Mouse (Mus musculus): Measurements from ENCODE around the gene Cym.
A peak's percentile ranks its signal among the peaks of the same experiment; 100 is the strongest.

The Cym gene

DNA sequence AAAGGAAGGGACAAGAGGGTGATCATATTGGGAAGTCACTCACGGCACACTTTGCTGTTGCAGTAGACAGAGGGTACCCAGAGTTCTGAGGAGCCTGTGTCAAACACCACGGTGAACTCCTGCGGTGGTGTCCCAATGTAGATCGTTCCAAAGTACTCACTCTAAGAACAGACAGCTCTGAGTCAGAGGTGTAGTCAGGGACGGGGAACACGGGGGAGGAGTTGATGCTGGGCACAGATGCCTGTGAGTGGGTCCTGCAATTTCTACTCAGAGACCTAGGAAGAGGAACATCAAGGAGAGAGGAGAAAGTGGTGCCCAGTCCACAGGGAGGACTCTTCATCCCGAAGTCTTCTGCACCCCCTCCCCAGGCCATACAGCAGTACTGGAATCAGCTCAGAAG is 3.0 kb downstream of the Cym start:
- no peak for DNase-seq

DNA sequence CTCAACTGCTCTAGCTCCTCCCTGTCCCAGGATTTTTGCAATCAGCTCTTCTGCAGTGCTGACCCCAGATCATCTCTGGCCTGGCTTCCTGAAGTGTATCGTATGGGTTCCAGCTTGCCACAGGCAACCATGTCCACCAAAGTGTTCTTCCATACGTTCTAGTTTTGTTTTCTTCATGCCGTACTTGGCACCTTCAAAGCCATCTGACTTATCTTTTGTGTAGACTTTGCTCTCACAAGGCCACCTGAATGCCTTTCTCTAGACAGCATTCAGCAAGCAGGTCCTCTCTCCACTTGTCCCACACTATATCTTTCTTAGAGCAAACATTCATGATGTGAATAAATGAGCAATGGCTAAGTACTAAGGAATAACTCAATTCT is 4.4 kb downstream of the Cym start:
- DNase-seq, result no peak

DNA sequence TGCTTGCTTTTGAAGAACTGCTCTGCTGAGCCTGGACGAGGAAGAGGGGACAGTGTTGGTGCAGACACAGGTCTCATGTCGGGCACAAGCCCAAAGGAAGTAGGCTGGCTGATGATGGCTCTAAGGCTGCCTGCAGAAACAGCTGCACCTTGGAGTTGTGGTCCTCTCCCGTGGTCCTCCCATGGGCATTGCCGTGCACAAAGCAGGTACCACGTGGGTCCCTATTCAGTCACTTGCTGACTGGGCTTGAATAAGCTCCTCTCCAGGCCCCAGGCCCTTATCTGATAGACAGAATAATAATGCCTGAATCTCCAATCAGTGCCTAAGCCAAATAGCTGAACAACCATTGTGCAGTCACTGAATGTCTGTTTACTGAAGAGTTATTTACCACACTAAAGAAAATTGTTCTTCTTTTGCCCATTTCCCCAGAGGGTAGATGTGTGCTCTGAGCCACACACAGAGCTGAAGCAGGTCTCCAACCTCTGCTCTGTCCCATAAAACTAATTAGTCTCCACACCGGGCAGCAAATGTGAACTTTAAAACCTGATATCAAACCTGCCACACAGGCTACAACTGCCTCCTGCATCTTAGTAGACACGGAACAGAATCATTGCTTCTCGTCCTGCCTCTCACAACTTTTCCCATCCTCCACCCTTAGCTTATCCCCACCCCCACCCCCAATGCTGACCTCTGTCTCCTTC is 5.0 kb downstream of the Cym start:
- no peak for DNase-seq

DNA sequence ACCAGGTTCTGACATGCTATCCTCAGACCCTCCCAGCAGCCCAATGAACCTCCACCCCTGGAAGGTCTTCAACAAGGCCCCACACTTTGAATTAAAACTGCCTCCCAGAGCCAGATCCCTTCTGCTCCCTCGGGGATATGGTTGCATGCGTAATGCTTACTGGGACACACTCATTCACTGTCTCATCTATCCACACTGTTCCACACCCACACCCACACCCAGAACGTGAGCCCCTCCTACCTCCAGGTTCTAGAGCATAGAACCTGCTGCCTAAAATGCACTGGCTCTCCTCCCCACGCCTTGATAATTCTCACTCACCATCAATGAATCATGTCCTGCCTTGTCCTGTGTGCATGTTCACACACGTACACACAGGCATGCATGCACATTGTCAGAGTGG is 6.9 kb downstream of the Cym start:
- DNase-seq, result no peak

DNA sequence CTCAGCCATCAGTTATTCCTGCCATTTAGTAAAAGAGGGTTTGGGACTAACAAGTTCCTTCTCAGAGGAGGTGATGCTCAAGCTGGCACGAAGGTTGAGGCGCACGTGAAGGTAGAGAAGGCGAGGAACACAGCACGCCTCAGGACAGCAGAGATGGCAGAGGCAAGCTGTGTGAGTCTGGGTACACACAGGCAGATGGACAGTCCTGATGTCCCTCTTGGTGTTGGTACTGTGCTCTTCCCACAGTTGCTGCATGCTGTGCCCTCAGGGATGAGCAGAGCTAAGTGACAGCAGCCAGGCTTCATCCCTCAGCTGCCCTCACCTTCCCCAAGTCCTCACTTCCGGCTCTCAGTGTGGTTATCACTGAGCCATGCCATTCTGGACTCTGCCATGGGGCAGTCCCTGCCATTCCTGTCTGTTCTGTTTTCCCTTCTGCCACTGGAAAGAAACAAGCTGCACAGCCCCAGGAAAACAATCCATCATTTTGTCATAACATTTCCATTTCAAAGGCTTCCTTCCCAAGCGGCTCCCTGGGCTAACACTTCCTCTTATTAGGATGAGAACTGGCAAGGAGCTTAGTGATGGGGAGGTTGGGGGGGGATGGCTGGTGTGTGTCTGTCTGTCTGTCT is 13.8 kb downstream of the Cym start:
- no peak for DNase-seq

DNA sequence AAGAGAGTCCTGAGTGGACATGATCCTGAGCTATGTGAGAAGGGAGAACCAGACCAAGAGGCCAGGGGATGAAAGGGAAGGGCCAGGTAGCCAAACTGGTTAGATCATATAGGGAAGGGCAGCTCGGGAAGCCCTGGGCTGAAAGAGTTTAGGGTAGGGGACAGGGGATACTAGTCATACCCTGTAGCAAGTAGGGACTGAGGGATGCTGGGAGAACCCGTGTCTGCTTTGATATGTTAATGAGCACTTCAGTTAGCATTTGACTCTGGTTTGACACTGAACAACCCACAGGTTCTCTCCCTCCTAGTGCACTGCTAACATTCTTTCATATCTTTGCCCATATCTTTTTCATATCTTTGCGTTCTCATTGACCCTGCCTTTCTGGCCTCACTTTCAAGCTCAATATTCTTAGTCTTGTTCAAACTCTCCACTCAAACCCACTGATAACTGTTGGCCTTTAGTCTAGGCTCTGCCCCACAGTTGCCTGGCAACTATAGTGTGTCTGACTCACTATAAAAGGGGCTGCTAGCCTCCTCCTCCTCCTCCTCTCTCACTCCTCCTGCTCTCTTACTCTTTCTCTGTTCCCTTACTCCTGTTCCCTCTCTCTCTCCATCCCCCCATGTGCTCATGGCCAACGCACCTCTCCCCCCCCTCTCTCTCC is 14.9 kb downstream of the Cym start:
- DNase-seq, result no peak

DNA sequence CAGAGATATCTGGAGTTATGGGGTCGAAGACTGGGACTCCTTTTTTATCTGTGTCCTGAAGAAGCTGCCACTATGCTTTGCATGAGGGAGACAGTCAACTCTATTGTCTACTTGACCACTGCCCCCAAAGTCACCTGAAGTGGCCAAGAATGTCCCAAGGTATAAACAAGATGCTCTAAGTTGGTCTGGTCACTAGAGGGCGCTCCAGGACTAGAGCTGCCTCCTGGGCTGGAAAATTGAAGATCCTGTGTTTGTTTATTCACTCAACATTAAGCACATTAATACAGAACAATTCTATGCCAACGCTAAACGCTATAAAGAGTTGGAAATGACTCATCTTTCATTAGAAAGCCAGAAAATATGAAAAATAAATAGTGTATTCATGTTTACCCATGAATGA is 15.5 kb downstream of the Cym start:
- DNase-seq, result peak; percentile 18 to 67

DNA sequence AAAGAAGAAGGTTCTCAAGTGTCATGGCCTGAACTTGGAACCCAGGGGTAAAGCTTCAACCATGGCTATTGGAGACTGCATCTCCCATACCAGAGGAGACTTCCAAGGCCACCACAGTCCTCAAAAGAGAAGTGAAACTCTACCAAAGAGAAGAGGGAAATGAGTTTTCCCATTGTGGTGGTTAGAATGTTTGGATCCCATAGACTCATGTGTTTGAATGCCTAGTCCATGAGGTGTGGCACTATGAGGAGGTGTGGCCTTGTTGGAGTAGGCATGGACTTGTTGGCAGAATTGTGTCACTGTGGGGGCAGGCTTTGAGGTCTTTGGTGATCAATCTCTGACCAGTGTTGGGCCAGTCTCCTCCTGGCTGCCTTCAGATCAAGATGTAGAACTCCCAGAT is 16.4 kb downstream of the Cym start:
- no peak for DNase-seq

DNA sequence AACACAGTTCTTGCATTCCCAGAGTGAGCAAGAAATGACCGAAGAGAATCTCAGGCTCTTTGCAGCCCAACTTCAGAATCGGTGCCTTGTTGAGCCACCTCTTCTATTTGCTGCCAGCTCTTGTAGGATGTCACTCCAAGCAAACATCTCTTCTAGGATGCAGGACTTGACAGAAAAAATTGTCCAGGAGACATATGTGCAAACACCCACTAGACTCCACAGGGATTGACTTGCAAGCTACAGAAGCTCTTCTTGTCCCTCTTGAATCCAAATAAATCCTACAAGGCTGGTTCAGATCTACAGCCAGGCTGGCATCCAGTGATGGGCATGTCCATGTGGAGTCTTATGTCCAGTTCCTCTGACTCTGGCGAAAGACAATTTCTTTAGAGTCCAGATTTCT is 17.1 kb downstream of the Cym start:
- no peak for DNase-seq

DNA sequence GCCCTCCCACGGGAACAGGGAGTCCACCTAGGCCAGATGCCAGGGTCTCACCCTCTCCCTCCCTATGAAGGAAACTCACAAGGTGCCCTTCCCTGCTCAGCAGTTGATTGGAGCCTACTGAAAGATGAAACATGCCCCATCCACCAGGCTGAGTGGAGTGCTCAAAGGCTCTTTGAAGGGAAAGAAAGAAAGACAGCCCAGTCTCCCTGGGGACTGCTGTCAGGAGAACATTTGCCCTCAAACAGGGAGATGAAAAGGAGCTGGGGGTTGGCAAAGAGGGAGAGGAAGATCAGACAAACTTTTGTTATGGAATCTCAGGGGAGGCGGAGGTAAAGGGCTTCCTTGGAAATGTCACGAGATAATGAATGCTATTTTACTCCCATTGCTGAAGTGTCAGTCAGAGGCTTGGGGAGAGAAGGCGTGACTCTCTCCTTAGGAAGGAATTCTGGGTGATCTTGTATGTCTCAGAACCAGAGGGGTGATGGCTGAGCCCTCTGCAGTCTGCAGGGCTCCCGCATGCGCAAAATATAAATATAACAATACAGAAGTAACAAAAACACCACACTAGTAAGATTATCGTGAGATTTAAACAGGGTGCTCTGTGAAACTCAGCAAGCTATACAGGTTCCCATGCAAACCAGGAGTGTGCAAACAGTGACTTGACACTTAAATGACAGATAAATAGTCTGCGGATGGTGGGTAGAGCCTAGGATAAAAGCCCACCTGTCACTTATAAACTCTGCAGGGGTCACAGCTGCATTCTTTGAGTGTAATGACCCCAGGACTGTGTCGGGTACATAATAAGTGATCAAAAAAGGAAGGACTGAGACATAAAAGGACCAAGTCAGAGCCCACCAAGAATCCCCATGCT is 20.0 kb downstream of the Cym start:
- DNase-seq, result no peak

DNA sequence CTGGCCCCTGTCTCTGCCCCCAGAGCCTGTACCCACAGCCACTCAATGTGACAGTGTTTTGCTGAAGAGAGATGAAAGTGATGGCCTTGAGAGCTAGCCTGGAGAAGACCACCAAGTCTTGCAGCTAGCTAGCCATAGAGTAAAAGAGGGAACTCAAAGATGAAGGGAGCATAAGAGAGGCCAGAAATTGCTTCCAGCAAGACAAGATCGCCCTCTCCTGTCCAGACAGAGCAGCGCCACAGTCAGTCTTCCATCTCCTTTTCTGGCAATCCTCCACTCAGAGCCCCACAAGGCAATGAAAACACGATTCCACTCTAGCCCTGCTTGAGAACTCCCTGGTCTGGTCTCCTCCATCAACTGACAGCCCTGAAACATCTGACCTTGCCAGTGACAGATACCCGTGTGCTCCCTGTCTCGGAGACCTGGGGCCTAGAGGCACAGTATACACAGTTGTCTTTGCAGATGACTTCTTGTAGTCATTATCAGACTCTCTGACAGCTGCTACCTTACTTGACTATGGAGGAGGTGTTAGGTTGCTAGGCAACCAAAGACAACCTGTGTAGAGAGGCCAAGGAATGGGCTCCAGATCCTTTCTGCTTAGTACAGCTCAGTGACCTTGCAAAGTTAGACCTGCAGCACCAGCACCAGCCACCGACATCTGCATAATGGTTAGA is 33.2 kb downstream of the Cym start:
- DNase-seq, result no peak

DNA sequence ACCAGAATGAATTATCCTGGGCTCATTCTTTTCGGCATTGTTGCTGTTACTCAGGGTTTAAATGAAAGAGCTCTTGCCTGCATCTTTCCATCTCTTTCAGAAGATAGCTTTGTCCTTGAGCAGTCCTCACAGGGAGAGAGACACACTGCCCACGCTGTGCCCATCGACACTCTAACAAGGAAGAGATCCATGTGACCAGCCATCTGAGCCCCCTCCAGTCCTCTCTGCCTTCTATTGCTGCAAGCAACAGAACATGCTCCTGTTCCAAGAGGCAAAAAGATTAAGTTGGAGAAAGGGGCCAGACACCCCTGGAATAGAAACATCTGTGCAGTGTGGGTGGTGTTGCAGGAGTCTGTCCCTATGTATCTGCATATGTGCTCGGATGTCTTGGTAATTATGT is 34.5 kb downstream of the Cym start:
- no peak for DNase-seq

DNA sequence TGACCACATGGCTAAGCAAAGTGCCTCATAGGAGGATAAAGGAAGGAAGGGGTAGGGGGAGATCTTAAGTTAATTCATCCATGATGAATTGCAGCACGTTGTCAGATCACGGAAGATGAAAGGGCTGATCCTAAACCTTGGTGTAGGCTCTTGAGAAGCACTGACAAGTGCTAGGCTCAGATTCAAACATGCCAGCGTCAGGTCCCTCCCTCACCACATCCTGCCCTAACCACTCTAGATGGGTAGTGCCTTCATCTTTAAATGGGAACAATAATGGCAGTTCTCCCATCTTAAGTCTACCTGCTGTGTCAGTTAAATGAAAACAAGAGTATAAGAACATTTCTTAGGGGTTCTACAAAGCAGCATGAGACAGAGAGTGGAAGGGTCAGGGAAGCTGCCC is 35.9 kb downstream of the Cym start:
- DNase-seq, result no peak

DNA sequence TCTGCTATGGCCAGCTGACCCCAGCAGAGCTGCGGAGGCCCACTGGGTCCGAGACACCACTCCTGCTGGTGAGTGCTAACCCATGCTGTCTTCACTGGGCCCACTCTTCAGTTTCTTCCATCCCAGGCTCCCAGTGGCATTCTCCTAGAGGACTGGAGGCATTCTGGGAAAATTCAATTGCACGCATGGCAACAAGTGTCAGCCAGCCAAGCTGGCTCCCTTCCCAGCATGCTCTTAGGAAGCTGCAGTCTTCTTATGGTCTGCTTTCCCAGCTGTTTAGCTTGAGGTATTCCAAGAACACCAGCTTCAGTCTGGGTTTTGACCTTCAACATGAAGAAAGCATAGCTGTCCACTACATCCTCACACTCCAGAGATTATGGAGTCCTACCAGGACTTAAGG is 38.4 kb downstream of the Cym start:
- DNase-seq, result no peak

DNA sequence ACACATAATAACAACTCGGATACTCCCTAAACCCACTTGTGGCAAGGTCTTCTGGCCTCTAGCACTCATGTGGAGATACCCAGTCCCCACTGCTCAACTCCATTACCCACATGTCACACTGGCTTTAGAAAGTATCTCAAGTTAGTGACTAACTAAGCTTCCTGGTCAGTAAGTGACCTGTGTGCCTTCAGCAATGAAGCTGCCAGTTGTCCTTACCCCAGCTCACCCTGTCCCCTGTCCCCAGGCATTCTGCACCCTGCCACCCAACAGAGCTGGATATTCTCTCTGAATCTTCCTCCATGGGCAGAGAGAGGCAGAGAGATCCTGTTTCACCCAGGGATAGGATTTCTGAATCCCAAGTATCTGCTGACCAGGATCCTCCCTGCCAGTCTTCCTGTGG is 38.8 kb downstream of the Cym start, which contains the start of gene Kcna10:
Kcna10 (plus strand) TSS at position 301 of the 400 bp plus-strand sequence.
- DNase-seq, result no peak

DNA sequence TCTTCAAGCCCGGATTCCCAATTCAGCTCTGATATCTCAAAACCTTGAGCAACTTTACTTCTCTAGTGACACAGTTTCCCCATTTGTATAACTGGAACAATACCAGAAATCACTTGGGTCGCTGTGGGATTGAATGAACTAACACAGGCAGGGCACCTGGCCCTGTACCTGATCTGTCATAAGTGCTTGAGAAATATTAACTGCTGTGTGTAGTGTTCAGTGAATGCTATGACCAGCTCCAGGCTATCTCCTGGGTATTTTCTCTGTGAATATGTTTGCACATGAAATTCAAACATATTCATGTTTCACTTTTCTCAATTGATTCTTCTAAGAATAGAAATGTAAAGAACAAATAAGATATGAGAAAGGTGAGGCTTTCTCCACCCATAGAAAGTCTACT is 40.7 kb downstream of the Cym start:
- no peak for DNase-seq

DNA sequence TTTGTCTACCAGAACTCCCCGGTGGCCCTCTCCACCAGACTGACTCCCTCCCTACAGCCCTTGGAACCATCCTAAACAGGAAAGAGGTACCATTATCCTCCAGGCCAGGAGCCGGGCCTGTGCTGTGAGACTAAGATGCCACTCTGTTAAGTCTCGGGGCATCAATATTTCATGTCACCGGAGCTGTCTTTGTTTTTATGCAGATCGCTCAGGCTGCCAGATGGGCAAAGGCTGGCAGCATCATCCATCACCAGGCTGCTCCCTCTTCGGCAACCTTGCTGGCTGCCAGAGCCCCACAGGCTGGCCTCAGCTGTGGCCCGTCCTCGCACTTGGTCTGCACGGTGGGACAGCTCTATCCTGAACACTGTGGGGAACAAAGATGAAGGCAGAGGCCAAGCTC is 45.0 kb downstream of the Cym start:
- DNase-seq, result no peak

DNA sequence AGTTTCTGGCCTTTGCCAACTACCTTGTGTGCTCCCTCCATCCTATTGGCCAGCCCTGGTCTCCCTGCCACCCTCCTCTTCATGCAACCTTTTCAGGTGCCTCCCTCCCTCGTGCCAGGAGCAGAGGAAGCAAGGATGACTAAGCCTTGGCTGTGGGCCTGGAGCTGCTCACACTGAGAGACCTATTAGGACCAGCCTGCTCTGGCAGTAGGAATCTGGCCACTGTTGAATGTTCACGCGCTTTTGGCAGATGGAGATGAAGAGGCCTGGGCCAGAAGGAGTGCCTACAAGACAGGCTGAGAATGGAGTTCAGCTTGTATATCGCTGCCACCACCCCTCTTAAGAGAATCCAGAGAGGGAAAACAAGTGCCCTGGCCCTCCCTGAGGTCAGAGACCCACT is 46.0 kb downstream of the Cym start:
- DNase-seq, result no peak

DNA sequence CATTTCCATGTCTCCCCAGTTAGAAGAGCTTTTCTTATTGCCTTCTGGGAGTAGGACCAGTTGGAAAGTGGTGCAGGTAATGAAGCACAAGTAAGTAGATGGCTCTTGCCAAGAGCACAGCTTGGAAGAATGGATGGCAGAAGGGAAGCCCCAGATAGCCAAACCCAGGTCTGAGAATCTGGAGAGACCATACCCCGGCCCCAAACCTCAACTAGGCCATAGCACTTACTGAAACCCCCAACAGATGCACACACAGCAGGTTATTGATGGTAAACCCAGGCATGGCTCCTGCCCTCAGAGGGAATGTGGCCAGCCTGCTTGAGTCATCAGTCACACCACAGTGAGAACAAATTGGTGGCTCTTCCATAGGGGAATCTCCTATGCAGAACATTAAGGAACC is 49.0 kb downstream of the Cym start:
- DNase-seq, result no peak

DNA sequence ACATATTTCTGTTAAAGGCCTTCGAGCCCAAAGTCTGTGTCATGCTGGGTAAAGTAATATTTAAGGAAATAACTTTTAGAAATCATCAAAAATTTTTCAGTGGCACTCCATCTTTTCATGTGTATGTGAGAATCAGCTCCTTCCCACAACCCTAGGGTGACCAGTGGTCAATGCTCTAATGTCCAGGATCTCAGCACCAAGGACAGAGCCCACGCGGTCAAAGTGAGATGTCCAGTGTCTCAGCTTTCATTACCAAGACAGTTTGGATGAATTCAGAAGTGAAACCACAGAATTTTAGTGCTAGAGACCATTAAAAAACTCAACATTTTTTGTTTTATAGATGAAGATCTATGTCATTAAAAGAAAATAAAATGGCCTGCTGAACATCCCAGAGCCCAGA is 49.6 kb downstream of the Cym start:
- DNase-seq, result no peak

DNA sequence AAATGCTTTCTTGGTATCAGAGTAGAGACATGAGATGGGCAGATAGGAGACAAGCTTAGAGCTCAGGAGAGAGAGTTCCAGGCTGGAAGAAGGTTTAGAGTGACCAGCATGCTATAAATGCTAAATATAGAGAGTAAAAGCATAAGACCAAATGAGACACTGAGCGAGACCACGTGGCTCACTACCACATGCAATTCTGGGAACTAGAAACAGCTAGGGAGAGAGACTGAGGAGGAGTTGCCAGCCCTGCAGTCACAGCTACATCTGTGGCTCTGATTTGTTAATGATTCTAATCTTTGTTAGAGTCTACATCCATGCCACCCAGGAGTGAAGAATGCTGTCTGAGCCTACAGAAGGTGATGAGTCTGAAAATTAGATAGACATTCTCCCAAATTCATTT is 52.0 kb downstream of the Cym start:
- DNase-seq, result no peak

DNA sequence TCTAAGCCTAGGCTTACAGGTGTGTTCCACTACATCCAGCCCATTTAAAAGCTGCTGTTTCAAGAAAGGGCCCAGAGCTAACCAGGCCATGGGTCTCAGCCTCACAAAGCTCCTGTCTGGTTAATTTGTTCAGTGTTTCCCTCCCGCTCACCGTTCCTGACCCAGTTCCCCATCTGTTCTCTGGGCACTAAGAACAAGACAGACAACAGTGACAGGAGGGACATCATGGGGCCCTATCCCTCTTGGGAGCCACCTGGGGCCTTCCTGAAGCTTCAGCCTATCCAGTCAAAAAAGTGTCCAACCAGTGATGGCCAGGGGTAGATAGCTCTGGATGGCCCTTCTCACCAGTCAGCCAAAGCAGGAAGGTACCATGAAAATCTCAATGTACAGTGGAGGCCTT is 58.8 kb downstream of the Cym start:
- DNase-seq, result no peak

Data from spleen, adult 18-20 months (tissue).